Mouse (Mus musculus) cerebellum, postnatal 14 days (tissue): ENCODE measurements around the gene Cebpb.

Source experiments
- DNase-seq, 2 experiments: peaks; one replicate each; pipeline ENCODE4 v3.0.0; 2021; ENCODE audit warnings: mixed read lengths in 2 of 2

Gene Cebpb

DNA sequence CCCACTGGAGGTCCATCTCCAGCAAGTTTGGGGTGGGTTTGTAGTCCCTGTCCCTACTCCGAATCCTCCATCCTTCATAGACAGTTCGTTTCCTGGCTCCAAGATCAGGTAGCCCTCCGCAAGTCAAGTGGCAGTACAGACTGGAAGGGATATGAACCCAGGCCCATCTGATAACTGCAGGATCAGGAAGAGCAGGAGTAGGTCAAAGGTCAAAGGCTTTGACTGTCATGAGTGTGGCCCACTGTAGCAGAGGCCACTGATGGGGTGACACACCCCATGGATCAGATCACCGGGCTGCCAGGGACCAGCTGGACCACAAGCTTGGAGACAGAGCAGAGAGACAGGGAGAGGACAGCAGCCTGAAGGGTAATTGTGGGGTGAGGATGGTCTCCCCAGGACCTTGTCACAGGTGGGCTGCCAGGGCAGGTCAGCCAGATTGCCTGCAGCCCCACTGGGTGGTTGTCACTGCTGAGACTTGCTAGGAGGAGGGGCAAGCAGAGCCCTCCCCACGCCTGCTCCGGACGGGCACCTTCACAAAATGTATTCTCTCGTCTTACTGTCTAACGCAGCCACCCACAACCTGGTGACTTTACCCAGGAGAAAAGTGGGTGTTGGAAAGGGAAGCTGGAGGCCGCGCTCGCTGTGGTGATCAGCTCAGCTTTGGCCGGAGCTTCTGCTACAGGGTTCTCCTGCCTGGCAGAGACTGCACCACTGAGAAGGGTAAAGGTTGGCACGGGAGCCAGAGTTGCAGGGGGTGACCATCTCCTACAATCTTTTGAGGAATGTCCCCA, 3.4 kb downstream of the Cebpb start:
- no peak for DNase-seq

DNA sequence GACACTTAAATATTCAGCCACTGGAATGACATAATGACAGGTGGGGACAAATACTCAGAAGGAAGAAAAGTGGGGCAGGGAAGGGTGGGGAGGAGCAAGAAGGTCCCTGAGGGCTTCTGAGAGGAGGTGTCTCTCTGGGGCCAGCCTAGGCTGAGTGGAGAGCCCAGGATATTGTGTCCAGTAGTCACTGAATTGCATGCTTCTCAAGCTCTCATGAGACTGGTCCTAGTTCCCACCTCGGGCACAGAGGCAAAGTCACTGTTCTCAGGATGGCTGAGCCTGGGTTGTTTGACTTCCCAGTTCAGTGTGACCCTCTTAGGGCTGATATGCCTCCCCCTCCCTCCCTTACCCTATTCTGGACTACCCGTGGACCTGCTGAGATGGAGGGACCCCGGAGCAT, 4.1 kb downstream of the Cebpb start:
- no peak for DNase-seq

DNA sequence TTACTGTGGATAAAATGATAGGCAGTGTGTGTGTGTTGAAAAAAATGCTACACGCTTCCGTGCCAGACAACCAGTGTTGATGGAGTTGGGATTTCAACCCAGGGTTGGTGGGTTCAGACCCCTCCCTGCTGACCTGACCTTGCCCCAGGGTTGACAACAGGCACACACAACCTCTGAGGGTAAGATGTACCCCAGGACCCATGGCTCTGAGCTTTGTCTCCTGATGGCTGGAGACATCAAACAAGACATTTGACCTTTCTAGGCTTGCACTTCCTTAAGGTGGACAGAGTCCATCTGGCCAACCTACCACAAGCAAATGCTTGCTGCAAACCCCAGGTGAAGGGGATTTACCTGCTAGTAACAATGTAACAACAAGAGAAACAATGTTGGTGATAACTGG, 4.8 kb downstream of the Cebpb start:
- DNase-seq, result no peak

DNA sequence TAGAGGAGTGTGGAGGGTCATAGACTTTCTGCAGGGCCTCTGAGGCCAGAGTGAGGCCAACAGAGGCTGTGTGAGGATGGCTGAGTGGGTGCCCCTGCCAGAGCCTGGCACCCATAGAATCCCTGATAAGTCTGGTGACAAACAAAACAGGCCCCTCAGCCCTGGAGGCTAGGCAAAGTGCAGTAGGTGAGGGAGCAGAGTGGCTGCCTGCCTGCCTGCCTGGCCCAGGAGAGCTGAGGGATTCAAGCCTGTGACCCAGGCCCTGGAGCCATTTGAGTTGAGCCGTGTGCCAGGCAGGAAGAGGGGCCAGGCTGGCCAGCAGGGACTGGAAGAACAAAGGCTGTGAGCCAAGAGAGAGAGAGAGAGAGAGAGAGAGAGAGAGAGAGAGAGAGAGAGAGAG, 5.5 kb downstream of the Cebpb start:
- DNase-seq, result peak; percentile 25 to 36

DNA sequence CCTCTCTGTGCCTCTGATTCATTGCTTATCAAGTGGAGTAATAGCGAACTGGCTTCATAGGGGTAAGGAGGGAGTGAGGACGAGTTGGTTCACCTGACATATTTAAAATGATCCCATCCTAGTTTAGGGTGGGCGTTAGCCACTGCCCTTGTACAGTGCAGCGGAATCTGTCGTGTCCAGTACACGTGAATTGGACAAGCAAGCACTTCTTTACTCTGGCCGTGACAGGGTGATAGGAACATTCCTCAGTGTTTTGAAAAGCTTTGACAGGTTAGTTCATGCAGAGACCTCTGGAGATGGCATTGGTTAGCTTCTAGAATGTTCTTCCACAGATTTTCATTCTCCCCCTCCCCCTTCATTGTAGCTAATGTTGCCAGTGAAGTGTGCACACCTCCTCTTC, 6.2 kb downstream of the Cebpb start:
- no peak for DNase-seq

DNA sequence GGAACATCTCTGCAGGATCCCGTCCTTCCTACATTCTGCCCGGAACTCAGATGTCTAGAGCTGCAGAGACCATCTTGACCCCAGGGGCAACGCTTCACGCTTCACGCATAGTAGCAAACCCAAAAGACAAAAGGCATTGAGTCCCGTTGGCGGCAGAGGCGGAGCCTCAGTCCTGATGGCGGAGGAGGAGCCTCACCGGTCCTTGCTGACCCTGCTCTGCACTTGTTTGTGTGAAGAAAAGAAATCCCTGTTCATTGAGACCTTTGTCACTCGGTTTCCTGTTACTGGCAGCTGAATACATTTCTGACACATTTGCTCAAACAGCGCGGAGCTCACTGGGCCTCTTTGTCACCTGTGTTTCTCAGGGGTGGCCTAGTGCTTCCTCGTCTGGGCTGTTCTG, 6.8 kb downstream of the Cebpb start:
- DNase-seq, result no peak

DNA sequence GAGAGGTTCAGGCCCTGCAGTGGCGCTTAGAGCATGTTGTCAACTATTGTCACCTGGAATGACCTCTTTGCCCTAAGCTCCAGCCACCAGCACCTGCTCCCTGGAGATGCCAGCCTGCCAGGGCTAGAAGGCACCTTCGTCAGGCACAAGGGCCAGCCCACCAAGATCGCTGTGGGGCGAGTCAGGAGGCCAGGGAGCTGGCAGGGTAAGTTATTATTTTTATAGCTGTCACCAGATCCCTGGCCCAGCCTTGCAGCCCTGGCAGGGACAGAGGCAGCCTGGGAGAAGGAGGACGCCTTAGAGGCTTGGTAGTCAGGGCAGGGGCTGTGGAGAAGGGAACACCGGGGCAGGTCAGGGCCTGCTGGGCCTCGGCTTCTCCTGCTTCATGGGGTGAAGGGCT, 7.4 kb downstream of the Cebpb start:
- no peak for DNase-seq

DNA sequence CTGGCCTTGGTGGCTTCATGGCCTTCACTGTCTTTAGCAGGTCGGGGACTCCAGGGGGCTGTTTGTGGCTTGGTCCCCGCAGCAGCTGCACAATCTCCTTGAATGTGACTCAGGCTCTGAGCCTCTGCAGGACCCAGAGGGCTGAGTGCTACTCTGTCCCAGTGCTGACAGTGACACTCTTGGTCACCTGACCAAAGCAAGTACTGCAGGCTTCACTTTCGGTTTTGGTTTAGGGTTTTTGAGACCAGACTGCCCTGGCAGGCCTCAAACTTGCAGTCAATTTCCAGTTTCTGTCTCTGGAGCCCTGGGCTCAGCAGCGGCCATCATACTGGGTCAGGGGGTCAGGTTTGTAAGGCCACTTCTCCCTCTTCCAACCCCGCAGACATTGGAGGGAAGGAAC, 9.2 kb downstream of the Cebpb start:
- no peak for DNase-seq

DNA sequence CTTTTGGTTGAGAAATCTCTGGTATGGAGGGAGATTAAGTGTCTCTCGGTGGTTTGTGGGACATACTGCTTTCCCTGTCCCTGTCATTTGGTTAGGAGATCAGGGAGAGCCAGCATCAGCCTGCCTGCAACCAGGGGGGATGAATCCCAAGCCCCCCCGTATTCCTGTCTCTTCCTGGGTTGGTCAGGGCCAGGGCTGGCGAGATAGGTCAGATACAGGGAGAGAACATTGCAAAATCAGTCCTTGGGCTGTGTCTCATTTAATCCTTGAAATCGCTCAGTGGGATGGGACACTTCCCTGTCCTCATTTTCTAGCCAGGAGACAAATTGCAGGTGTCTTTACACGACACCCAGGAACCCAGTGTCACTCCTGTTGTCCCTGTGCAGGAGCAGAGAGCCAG, 11.3 kb downstream of the Cebpb start:
- DNase-seq, result no peak

DNA sequence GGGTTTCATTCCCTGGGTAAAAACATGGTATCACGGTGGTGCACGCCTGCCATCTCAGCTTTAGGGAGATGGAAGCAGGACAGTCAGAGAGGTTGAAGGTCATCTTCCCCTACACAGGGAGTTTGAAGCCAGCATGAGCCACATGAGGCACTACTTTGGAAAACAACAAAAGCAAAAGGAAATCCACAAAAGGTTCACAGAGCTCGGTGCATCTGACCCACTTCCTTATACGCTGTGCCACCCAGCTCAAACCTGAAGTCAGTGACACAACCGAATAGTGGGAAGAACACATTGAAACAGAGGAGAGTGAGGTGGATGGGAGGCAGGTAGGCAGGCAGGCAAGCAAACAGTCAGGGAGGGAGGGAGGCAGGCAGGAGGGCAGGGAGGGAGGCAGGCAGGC, 12.8 kb downstream of the Cebpb start:
- DNase-seq, result no peak

DNA sequence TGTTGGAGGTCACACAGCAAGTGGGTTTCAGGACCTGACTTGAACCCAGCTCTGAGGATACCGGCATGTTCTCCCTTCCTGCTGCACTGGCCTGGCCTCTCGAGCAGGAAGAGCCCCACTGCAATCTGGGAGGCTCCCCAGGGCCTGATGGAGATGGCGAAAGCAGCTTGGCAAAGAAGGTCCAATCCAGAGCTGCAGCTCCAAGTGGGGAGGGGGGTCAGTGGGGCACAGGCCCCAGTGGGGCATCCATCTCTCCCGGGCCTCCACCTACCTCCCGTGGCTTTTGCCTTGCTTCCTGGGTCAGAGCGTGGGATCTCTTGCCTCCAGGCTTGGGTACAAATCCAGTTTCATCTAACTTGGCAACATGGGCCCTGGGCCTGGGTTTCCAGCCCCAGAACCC, 13.4 kb downstream of the Cebpb start:
- no peak for DNase-seq

DNA sequence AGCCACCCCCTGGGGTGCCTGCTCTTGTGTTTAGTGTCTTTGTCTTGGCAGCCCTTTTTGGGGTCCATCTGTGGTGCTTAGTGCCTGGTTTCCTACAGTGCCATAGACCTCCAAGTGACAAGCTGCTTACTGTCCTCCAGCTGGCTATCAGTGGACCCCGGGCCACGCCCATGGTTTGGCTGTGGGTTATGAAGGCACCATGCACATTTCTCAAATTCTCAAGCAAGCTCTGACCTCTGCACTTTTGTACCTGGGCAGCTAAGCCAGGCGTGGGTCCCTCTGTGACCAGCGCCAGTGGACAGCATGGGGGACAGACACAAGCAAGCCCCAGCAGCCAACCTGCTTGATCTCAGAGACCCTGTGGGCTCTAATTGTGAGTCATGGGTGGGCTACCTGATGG, 15.7 kb downstream of the Cebpb start:
- DNase-seq, result no peak

DNA sequence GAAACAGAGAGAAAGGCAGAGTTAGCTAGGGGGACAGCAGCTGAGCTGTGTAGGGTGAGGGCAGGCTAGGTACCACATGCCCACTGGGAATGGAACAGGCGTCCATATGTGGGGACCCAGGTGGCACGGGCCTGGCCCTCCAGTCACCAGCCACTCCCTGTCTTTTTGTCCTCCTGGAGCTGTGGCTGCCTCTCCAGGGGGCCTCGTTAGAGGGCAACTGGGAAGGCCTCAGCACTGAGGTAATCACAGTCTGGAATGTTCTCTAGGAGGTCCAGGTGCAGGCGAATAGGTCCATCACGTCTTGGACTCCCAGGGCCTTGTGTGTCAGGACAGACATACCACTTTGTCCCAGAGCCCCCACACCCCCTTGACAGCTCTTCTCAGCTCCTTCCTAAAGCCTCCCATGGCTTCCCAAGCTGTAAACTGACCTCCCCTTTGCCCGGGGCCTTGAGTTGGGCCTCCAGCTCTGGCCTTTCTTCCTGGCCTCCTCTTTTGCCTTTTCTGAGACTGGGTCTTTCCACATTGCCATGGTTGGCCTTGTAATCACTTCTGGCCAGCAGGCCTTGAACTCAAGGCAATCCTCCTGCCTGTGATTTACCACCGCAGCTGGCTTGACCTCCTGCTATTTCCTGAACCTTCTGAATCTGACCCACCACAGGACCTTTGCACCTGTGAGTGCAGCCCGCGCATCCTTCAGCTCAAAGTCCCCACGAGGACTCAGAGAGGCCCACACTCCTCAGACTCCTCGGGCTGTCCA, 17.6 kb downstream of the Cebpb start:
- DNase-seq, result no peak

DNA sequence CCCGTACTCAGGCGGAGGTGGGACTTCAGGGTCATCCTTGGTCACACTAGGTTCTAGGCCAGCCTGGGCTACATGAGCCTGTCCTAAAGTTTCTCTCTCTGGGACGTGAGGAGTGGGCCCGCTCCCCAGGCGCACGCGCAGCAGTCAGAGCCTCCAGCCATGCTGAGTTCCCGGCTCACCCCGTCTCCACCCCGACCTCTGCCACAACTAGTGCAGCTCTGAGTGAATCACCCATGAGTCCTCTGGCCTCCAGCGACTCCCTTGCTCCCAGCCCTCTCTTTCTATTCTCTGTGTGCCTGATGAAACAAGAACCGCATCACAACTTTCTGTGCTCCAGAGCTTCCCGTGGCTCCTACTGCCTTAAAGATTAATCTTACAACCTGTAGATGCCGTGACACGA, 19.7 kb downstream of the Cebpb start:
- DNase-seq, result no peak

DNA sequence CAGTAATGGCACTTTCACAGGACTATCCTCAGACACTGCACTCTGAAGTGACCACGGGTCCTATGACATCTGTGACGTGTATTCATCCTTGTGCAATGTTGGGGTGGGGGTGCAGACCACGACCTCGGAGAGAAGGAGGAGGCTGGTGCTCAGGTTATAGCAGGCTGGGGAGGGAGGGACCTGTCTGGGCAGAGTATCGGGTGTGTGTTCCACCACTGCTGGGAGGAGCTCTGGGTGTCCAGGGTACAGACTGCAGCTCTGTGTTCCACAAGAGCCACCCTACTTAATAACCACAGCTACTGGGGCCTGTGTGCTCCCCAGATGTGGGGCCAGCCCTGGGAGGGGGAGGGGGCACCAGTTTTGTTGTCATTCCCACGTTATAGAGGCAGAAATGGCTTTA, 21.3 kb downstream of the Cebpb start:
- no peak for DNase-seq

DNA sequence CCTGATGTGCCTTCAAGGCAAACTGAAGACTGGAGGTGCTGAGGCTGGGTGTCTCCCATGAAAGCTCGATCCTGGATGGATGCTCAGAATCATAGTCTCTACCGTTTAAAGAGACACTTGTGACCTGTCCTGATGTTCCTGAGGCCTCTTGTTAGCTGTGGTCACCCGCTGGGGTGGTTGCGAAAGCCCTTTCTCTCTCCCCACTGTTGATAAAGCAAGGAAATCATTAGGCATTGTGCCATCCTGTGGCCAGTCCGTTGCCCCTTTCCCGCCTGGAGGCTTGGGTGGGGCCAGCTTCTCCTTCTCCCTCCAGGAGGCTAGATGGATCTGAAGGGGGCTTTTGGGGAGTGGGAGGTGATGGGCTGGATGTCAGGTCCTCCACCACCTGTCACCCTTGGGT, 21.9 kb downstream of the Cebpb start:
- no peak for DNase-seq

DNA sequence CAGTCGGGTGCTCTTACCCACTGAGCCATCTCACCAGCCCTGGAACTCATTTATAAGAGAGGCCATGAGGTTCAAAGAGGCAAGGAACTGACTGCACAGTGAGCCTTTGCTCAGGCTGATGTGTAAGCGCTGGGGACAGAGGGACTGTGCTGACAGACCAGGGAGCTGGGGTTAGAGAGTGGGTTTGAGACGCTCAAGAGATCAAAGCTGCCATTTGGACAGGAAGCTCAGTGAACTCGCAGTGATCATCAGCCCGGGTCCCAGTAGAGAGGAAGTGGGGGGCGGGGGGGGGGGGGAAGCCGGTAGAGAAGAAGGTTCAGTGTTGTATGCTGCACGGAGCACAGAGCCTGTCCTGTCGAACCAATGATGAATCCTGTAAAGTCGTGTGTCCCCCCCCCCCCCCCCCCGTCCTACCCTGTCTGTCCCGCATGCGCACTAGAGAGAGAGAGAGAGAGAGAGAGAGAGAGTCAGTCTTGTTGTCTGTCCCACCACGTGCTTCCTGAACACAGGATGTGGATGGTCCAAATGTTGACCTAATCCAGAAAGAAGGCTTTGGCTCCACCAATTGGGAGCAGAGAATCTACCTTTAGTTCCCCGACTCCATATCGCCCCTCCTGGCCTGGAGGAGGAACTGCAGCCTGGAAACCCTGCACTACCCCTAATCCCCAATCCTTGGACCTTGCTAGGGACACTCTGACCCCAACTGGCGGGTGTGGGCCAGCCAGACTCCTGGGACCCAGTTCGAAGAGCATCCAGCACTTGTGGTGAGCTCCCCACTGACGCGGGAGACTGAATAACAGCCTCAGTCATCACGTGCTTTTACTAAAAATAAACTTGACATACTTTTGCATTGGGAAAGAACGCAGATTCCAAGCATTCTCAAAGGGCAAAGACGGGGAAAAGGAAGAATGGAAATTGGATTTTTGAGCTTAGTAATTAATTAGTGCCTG, 24.4 kb downstream of the Cebpb start:
- no peak for DNase-seq

DNA sequence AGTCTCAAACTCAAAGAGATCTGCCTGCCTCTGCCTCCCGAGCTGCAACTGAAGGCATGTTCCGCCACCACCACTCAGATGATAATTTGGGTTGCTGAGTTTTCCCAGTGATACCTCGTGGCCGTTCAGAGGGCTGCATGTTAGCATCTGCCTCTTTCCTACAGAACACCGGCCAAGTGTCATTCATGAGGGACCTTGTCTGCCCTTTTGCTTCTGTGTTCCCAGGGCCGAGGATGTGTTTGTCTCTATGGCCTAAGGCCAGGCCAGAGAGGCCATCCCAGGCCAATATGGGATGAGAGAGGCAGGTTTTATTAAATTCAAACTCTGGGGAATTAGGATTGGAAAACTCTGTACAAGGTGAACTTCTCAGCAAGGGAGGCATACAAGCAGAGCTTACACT, 25.6 kb downstream of the Cebpb start:
- no peak for DNase-seq

DNA sequence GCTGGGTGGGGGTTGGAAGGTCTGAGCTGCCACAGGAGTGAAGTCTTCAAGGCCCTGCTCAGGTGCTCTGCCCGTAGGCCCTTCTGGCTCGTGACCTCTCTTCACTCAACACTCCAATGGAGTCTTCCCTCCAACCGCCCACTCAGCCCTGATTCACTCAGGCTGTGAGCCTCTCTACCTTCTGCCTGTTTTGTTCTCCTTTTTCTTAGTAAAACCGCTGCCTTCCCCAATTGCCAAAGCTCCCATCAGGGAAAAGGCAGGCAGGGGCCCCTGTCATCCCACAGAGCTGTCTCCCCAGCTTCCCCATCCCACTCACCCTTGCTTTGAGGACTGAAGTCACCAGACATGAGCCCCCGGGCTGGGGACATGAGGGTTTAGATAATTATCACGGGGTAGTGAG, 26.3 kb downstream of the Cebpb start:
- DNase-seq, result no peak

DNA sequence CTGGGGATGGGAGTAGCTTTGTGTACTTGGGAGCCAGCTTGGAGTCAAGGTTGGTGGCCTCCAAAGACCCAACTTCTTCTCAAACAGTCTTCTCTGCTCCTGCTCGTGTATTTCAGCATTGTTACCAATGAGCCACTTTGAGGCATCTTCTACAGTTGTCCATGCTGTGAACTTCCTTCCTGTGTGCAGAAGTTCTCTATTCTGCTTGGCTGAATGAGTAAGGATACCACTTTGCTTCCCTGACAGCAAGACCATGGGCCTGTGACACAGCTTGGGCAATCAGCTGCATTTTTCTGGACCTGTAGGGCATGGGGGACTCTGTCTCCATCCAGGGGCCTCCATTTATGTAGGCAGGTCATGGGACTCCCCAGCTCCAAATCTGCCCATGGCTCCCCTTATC, 28.5 kb downstream of the Cebpb start:
- DNase-seq, result no peak

DNA sequence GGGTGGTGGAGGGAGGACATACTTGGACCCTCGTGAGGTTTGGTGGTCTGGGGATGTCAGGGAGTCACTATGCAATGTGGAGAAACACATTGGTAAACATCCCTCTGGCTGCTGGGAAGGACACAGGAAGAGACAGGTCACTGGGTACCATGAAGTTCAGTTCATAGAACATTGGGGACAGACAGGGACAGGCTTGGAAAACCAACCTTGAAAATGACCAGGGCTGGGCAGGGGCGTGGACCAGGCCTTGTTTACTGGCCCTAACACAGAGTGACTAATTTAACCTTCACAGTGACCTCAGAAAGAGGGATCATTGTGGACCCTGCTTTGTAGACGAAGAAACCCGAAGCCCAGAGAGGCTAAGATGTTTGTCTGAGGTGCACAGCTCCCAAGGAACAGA, 30.8 kb downstream of the Cebpb start:
- DNase-seq, result no peak

DNA sequence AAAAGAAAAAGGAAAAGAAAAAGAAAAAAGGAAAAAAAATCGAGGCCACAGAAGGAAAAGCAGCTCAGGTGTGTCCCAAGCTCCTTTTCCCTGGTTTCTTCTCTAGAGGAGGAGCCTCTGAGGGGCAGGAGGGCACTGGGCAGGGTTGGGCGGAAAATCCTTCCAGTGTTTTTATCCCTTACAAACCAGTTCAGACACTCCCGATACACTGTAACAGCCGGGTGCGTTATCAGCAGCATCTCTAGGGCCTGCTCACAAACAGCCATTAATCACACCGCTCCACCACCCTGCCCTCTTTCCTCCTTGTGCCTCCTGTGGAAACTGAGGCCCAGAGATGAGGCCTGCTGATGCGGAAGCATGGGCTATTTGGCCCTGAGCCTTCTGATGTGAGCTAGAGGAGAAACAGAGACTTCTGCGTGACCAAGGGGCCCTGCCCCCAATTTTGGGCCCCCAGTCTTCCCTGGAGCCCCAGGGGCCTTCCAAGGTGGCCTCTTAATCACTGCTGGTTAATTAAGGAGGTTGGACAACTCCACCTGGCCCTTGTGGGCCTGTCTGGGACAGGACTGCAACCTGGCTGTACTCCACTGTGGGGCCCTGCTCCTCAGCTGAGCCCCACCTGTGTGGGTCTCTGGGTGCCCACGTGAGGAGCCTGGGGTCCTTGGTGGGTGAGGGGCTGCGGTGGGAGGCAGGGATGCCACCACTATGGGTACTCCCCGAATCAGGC, 32.6 kb downstream of the Cebpb start:
- no peak for DNase-seq

DNA sequence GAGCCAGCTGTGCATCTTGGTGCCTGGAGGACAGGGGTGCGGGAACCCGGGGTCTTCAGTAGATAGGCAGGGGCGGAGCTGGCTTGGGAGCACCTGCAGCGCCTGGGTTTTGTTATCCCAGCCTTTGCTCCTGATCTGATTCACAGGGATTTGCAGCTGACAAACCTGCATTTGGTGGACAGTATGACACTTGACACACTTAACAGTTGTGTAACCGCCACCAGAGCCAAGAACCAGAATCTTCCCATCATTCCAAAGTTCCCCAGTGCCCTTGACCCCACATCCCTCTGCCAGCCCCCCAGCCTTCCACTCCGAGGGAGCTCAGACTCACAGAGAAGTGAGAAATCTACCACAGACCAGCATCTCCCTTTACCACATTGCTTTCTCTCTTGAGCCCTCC, 33.8 kb downstream of the Cebpb start:
- DNase-seq, result no peak
